Mouse (Mus musculus) thymus, adult 2 months (tissue): Measurements from ENCODE around the gene Phrf1.

ENCODE experiments used
- CTCF ChIP-seq: fragments of 200-500 bp; IDR thresholded peaks from 2 replicates; pipeline ENCODE4 v1.5.1; 2012; ENCODE audit warnings: mild to moderate bottlenecking, control low read depth, low read length, moderate library complexity, borderline replicate concordance; ENCODE audit not compliant: control insufficient read depth, poor library complexity, insufficient read depth; ENCODE audit errors: extremely low read depth
- POLR2A ChIP-seq: fragments of 200-500 bp; IDR thresholded peaks from 2 replicates; pipeline ENCODE4 v1.6.1; 2012; ENCODE audit warnings: mild to moderate bottlenecking, low read length, control low read depth, moderate library complexity; ENCODE audit not compliant: control insufficient read depth, poor library complexity, insufficient read depth; ENCODE audit errors: extremely low read depth

DNA sequence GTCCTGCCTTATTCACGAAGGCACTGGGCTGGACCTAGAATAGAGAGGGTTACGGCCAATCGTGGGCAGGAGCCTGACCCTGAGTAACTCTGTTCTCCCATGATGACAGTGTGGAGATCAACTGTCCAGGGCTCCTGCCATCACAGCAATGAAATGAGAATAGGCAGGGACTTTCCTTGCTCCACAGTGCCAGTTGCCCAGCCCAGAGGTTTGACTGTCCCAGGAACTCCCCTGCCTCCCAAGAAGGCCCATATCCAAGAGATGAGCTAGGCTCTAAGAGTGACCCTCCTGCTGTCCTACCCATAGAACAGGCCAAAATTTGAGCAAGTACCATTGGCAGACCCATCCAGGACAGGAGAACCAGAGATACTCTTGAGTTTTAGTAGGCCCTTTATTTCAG lies 39.9 kb upstream of the Phrf1 start:
- TF ChIP-seq POLR2A (no peak), CTCF (no peak)
